Mouse (Mus musculus): Measurements from ENCODE around the gene Tln2. TPM values are rescaled to one million over a fixed set of nuclear protein-coding genes. Genes with fewer than 3 reads are reported as not detected.
A peak's percentile ranks its signal among the peaks of the same experiment; 100 is the strongest.

The Tln2 gene
- polyA plus RNA-seq, 1 experiment from 2014 or later, result 19.3 TPM

GRCm38 (mm10) chr9:67384028-67384590 is 175.4 kb downstream of the Tln2 start:
- 80% methylated on average over 9 of the region's 9 CpGs for WGBS
- H3K36me3 ChIP-seq (ENCODE audit: control insufficient read depth, insufficient read depth, low read length), result no peaks in the 10 kb centered on the region
- H3K4me2 ChIP-seq (ENCODE audit: low read length), result no peak overlapping the region
- H3K9ac ChIP-seq (replicated peaks; ENCODE audit: low read length), result no peak overlapping the region
- DNase-seq (no peak), ATAC-seq (ENCODE audit: low FRiP score, low TSS enrichment) (no peak)
- no peaks in the 10 kb centered on the region for H3K9me3 ChIP-seq (ENCODE audit: control insufficient read depth, low read length)
- H3K27me3 ChIP-seq (ENCODE audit: control insufficient read depth, insufficient read depth, low read length), result no peaks in the 10 kb centered on the region
- H3K27ac ChIP-seq (replicated peaks; ENCODE audit: low read depth, low read length), result no peak overlapping the region
- H3K4me1 ChIP-seq (ENCODE audit: control insufficient read depth, insufficient read depth, low read length), result 0 out of 2 replicates have a peak, but pooled peaks cover 3% of the 10 kb centered on the region
- no peak overlapping the region for H3K4me3 ChIP-seq (replicated peaks; ENCODE audit: low read depth, low read length)

GRCm38 (mm10) chr9:67380095-67380494 is 179.4 kb downstream of the Tln2 start:
- no peaks in the 10 kb centered on the region for H3K9me3 ChIP-seq (ENCODE audit: control insufficient read depth, low read length)
- no peaks in the 10 kb centered on the region for H3K27me3 ChIP-seq (ENCODE audit: control insufficient read depth, insufficient read depth, low read length)
- no peak overlapping the region for H3K4me2 ChIP-seq (ENCODE audit: low read length)
- H3K36me3 ChIP-seq (ENCODE audit: control insufficient read depth, insufficient read depth, low read length), result no peaks in the 10 kb centered on the region
- H3K9ac ChIP-seq (replicated peaks; ENCODE audit: low read length), result no peak overlapping the region
- H3K4me3 ChIP-seq (replicated peaks; ENCODE audit: low read depth, low read length), result no peak overlapping the region
- DNase-seq (peak; percentile 23), ATAC-seq (ENCODE audit: low FRiP score, low TSS enrichment) (no peak)
- no peak overlapping the region for H3K27ac ChIP-seq (replicated peaks; ENCODE audit: low read depth, low read length)
- 71% methylated on average over 5 of the region's 5 CpGs for WGBS
- 0 out of 2 replicates have a peak, but pooled peaks cover 3% of the 10 kb centered on the region for H3K4me1 ChIP-seq (ENCODE audit: control insufficient read depth, insufficient read depth, low read length)

GRCm38 (mm10) chr9:67378772-67379171 is 180.7 kb downstream of the Tln2 start:
- 0 out of 2 replicates have a peak, but pooled peaks cover 2% of the 10 kb centered on the region for H3K4me1 ChIP-seq (ENCODE audit: control insufficient read depth, insufficient read depth, low read length)
- H3K9ac ChIP-seq (replicated peaks; ENCODE audit: low read length), result no peak overlapping the region
- H3K27ac ChIP-seq (replicated peaks; ENCODE audit: low read depth, low read length), result no peak overlapping the region
- WGBS, result 94% methylated on average over 5 of the region's 5 CpGs
- no peak overlapping the region for H3K4me3 ChIP-seq (replicated peaks; ENCODE audit: low read depth, low read length)
- no peaks in the 10 kb centered on the region for H3K36me3 ChIP-seq (ENCODE audit: control insufficient read depth, insufficient read depth, low read length)
- ATAC-seq (ENCODE audit: low FRiP score, low TSS enrichment), result no peak
- H3K27me3 ChIP-seq (ENCODE audit: control insufficient read depth, insufficient read depth, low read length), result no peaks in the 10 kb centered on the region
- H3K4me2 ChIP-seq (ENCODE audit: low read length), result no peak overlapping the region
- no peaks in the 10 kb centered on the region for H3K9me3 ChIP-seq (ENCODE audit: control insufficient read depth, low read length)
- DNase-seq, result no peak

- WGBS, result 92% methylated on average over 3 of the region's 3 CpGs
- H3K27ac ChIP-seq (replicated peaks; ENCODE audit: low read depth, low read length), result no peak overlapping the region
Measured at GRCm38 (mm10) chr9:67368078-67368477, 191.4 kb downstream of the Tln2 start.

GRCm38 (mm10) chr9:67362511-67362910 is 197.0 kb downstream of the Tln2 start:
- no peaks in the 10 kb centered on the region for H3K4me1 ChIP-seq (ENCODE audit: control insufficient read depth, insufficient read depth, low read length)
- H3K9me3 ChIP-seq (ENCODE audit: control insufficient read depth, low read length), result no peaks in the 10 kb centered on the region
- DNase-seq (no peak), ATAC-seq (ENCODE audit: low FRiP score, low TSS enrichment) (no peak)
- H3K27me3 ChIP-seq (ENCODE audit: control insufficient read depth, insufficient read depth, low read length), result no peaks in the 10 kb centered on the region
- H3K9ac ChIP-seq (replicated peaks; ENCODE audit: low read length), result no peak overlapping the region
- no peaks in the 10 kb centered on the region for H3K36me3 ChIP-seq (ENCODE audit: control insufficient read depth, insufficient read depth, low read length)
- H3K4me2 ChIP-seq (ENCODE audit: low read length), result no peak overlapping the region
- no peak overlapping the region for H3K27ac ChIP-seq (replicated peaks; ENCODE audit: low read depth, low read length)
- WGBS, result 94% methylated on average over 10 of the region's 10 CpGs
- no peak overlapping the region for H3K4me3 ChIP-seq (replicated peaks; ENCODE audit: low read depth, low read length)

More at GRCm38 (mm10) chr9:67368078-67368477, 191.4 kb downstream of the Tln2 start:
- H3K27me3 ChIP-seq (ENCODE audit: control insufficient read depth, insufficient read depth, low read length), result no peaks in the 10 kb centered on the region
- DNase-seq (no peak), ATAC-seq (ENCODE audit: low FRiP score, low TSS enrichment) (no peak)
- no peaks in the 10 kb centered on the region for H3K36me3 ChIP-seq (ENCODE audit: control insufficient read depth, insufficient read depth, low read length)
- no peak overlapping the region for H3K4me3 ChIP-seq (replicated peaks; ENCODE audit: low read depth, low read length)
- no peak overlapping the region for H3K9ac ChIP-seq (replicated peaks; ENCODE audit: low read length)
- H3K4me2 ChIP-seq (ENCODE audit: low read length), result no peak overlapping the region
- no peaks in the 10 kb centered on the region for H3K9me3 ChIP-seq (ENCODE audit: control insufficient read depth, low read length)
- H3K4me1 ChIP-seq (ENCODE audit: control insufficient read depth, insufficient read depth, low read length), result no peaks in the 10 kb centered on the region

GRCm38 (mm10) chr9:67362053-67362452 is 197.4 kb downstream of the Tln2 start:
- no peaks in the 10 kb centered on the region for H3K36me3 ChIP-seq (ENCODE audit: control insufficient read depth, insufficient read depth, low read length)
- no peak overlapping the region for H3K9ac ChIP-seq (replicated peaks; ENCODE audit: low read length)
- no peaks in the 10 kb centered on the region for H3K4me1 ChIP-seq (ENCODE audit: control insufficient read depth, insufficient read depth, low read length)
- no peak overlapping the region for H3K27ac ChIP-seq (replicated peaks; ENCODE audit: low read depth, low read length)
- ATAC-seq (ENCODE audit: low FRiP score, low TSS enrichment) (no peak), DNase-seq (no peak)
- H3K27me3 ChIP-seq (ENCODE audit: control insufficient read depth, insufficient read depth, low read length), result no peaks in the 10 kb centered on the region
- H3K4me3 ChIP-seq (replicated peaks; ENCODE audit: low read depth, low read length), result no peak overlapping the region
- no peak overlapping the region for H3K4me2 ChIP-seq (ENCODE audit: low read length)
- 45% methylated on average over 2 of the region's 2 CpGs for WGBS
- no peaks in the 10 kb centered on the region for H3K9me3 ChIP-seq (ENCODE audit: control insufficient read depth, low read length)

- Histone ChIP-seq H3K36me3 (ENCODE audit: control insufficient read depth, insufficient read depth, low read length) (no peaks in the 10 kb centered on the region), H3K4me1 (ENCODE audit: control insufficient read depth, insufficient read depth, low read length) (no peaks in the 10 kb centered on the region), H3K27me3 (ENCODE audit: control insufficient read depth, insufficient read depth, low read length) (no peaks in the 10 kb centered on the region), H3K4me3 (replicated peaks; ENCODE audit: low read depth, low read length) (no peak overlapping the region), H3K9me3 (ENCODE audit: control insufficient read depth, low read length) (no peaks in the 10 kb centered on the region), H3K9ac (replicated peaks; ENCODE audit: low read length) (no peak overlapping the region), H3K4me2 (ENCODE audit: low read length) (no peak overlapping the region), H3K27ac (replicated peaks; ENCODE audit: low read depth, low read length) (no peak overlapping the region)
- ATAC-seq (ENCODE audit: low FRiP score, low TSS enrichment), result no peak
- DNase-seq, result peak; percentile 34
- 63% methylated on average over 5 of the region's 5 CpGs for WGBS
Measured at GRCm38 (mm10) chr9:67361511-67361910, 198.0 kb downstream of the Tln2 start.

GRCm38 (mm10) chr9:67354356-67354755 is 205.1 kb downstream of the Tln2 start:
- Histone ChIP-seq H3K4me2 (ENCODE audit: low read length) (no peak overlapping the region), H3K36me3 (ENCODE audit: control insufficient read depth, insufficient read depth, low read length) (no peaks in the 10 kb centered on the region), H3K4me1 (ENCODE audit: control insufficient read depth, insufficient read depth, low read length) (no peaks in the 10 kb centered on the region), H3K9me3 (ENCODE audit: control insufficient read depth, low read length) (no peaks in the 10 kb centered on the region), H3K9ac (replicated peaks; ENCODE audit: low read length) (no peak overlapping the region), H3K27ac (replicated peaks; ENCODE audit: low read depth, low read length) (no peak overlapping the region), H3K27me3 (ENCODE audit: control insufficient read depth, insufficient read depth, low read length) (no peaks in the 10 kb centered on the region), H3K4me3 (replicated peaks; ENCODE audit: low read depth, low read length) (no peak overlapping the region)
- ATAC-seq (ENCODE audit: low FRiP score, low TSS enrichment), result no peak
- WGBS, result 95% methylated on average over 14 of the region's 14 CpGs
- DNase-seq, result no peak

GRCm38 (mm10) chr9:67353365-67353764 is 206.1 kb downstream of the Tln2 start:
- WGBS, result 86% methylated on average over 7 of the region's 7 CpGs
- DNase-seq, result no peak
- H3K27me3 ChIP-seq (ENCODE audit: control insufficient read depth, insufficient read depth, low read length), result no peaks in the 10 kb centered on the region
- no peaks in the 10 kb centered on the region for H3K9me3 ChIP-seq (ENCODE audit: control insufficient read depth, low read length)
- H3K9ac ChIP-seq (replicated peaks; ENCODE audit: low read length), result no peak overlapping the region
- no peak for ATAC-seq (ENCODE audit: low FRiP score, low TSS enrichment)
- H3K4me2 ChIP-seq (ENCODE audit: low read length), result no peak overlapping the region
- H3K4me3 ChIP-seq (replicated peaks; ENCODE audit: low read depth, low read length), result no peak overlapping the region
- no peaks in the 10 kb centered on the region for H3K4me1 ChIP-seq (ENCODE audit: control insufficient read depth, insufficient read depth, low read length)
- no peak overlapping the region for H3K27ac ChIP-seq (replicated peaks; ENCODE audit: low read depth, low read length)
- no peaks in the 10 kb centered on the region for H3K36me3 ChIP-seq (ENCODE audit: control insufficient read depth, insufficient read depth, low read length)

Measured in midbrain, embryonic 14.5 days (tissue).